Mouse (Mus musculus) liver, embryonic 13.5 days (tissue): Measurements from ENCODE around the gene Ramp2. TPM values are rescaled to one million over a fixed set of nuclear protein-coding genes. Genes with fewer than 3 reads are reported as not detected.

ENCODE experiments used
- ATAC-seq: fragments of 200-750 bp; cut with Nextera tagmentation; 2 replicates; pipeline ENCODE4 v1.8.0; 2017; ENCODE audit warnings: low read depth, mild to moderate bottlenecking, moderate number of reproducible peaks, moderate library complexity
- DNase-seq: peaks from one replicate; pipeline ENCODE4 v3.0.0; 2022
- H3K27ac ChIP-seq: fragments of 300-500 bp; sonication (generic); 2 replicates; pipeline ENCODE4 v1.5.1; 2015; ENCODE audit warnings: moderate library complexity, mild to moderate bottlenecking, inconsistent platforms
- H3K27me3 ChIP-seq: fragments of 300-500 bp; sonication (generic); 2 replicates; pipeline ENCODE4 v1.6.1; 2015; ENCODE audit warnings: mild to moderate bottlenecking, inconsistent platforms
- H3K36me3 ChIP-seq: fragments of 300-500 bp; sonication (generic); 2 replicates; pipeline ENCODE4 v1.6.1; 2015; ENCODE audit warnings: mild to moderate bottlenecking, inconsistent platforms
- H3K4me1 ChIP-seq: fragments of 300-500 bp; sonication (generic); replicated peaks from 2 replicates; pipeline ENCODE4 v1.6.1; 2015; ENCODE audit warnings: inconsistent platforms
- H3K4me2 ChIP-seq: fragments of 300-500 bp; sonication (generic); 2 replicates; pipeline ENCODE4 v1.6.1; 2015; ENCODE audit warnings: inconsistent platforms, mild to moderate bottlenecking, moderate library complexity
- H3K4me3 ChIP-seq: fragments of 300-500 bp; sonication (generic); replicated peaks from 2 replicates; pipeline ENCODE4 v1.5.1; 2015; ENCODE audit warnings: mild to moderate bottlenecking, inconsistent platforms
- H3K9ac ChIP-seq: fragments of 300-500 bp; sonication (generic); 2 replicates; pipeline ENCODE4 v1.6.1; 2015; ENCODE audit warnings: mild to moderate bottlenecking, inconsistent platforms
- H3K9me3 ChIP-seq: fragments of 300-500 bp; sonication (generic); replicated peaks from 2 replicates; pipeline ENCODE4 v1.6.1; 2016; ENCODE audit warnings: inconsistent platforms
- WGBS: fragments of 180-500 bp; shearing (Covaris S2); methylation state at CpG from one replicate; pipeline ENCODE4 v1.1.7; 2015; ENCODE audit not compliant: insufficient replicate concordance; 5-methylcytosine and 5-hydroxymethylcytosine counted together
- polyA plus RNA-seq: library from polyadenylated mRNA; unstranded; fragments of >200 nt; fragmentation: Nextera tagmentation; extraction: Ambion mirVana; gene quantifications from 2 replicates; pipeline ENCODE4 v1.2.1, GENCODE M21; 2015

Gene Ramp2
- polyA plus RNA-seq, 1 experiment from 2014 or later, result 23.4 TPM

DNA sequence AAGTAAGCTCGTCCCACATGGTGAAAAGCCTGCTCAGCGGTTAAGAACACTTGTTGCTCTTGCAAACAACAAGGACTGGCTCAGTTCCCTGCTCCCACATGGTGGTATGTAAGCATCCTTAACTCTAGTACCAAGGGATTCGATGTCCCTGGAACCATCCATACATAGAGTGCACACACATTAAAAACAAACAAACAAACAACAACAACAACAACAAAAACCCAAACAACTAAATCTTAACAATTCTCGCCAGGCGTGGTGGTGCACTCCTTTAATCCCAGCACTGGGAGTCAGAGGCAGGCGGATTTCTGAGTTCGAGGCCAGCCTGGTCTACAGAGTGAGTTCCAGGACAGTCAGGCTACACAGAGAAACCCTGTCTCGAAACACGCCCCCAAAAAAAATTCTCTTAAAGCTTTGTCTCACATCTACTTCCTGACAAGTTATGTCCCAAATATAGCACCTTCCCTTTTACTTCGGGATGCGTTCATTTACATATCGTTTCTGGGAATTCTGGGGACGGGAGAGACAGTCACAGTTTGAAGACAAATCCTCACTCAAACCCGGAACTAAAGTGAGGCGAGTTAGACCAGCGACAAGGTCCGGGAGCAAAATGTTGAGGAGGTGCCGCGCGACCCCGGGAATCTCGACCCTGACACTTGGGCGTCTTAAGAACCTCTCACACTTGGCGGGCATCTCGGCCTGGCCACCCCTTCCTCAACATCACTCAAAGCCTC lies 20.3 kb upstream of the Ramp2 start:
- Histone ChIP-seq H3K36me3 (no peaks in the 10 kb centered on the region), H3K27ac (peak overlapping the region; percentile 91), H3K4me3 (peak overlapping the region; percentile 96), H3K4me2 (peak overlapping the region; percentile 96), H3K9ac (peak overlapping the region; percentile 96), H3K4me1 (peaks cover 46% of the 10 kb centered on the region), H3K27me3 (peaks cover 32% of the 10 kb centered on the region), H3K9me3 (no peaks in the 10 kb centered on the region)
- WGBS, result 18% methylated on average over 25 of the region's 25 CpGs
- no peak for ATAC-seq
- DNase-seq, result no peak

DNA sequence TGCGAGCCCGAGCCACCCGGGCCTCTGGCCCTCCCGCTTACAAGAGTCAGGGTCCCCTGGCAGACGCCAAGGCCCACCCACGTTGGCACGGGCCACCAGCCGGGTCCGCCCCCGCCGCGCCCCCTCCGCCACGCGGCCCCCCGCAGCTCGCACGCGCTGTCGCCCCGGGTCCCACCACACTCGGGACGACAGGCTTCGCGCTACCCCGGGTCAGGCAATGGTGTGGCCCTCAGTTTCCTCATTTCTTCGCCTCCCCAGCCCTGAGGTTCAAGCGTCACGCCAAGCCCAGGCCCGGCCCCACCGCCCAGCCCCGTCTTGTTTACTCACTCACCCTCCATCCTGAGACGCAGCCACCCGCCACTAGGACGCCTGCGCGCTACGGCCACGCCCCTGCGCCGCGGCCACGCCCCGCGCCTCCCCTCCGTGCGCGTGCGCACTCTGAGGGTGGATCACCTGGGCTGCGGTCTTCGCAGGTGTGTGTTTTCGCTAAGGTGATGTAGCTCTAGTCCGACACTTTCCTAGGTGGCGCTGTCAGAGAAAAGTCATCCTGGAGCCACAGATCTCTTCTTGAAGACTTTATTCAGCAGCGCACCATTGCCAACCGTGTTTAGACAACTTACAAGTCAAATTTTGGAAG lies 19.6 kb upstream of the Ramp2 start, which contains the start of gene Ezh1:
TSS of gene Ezh1 (minus strand) at position 399 of the 637 bp plus-strand sequence.
- H3K4me1 ChIP-seq, result peaks cover 49% of the 10 kb centered on the region
- H3K27ac ChIP-seq, result peak within 1 kb of the TSS; percentile 91
- no peaks in the 10 kb centered on the region for H3K36me3 ChIP-seq
- DNase-seq (peak; percentile 85), ATAC-seq (peak; percentile 96)
- peak within 1 kb of the TSS; percentile 96 for H3K4me3 ChIP-seq
- H3K9me3 ChIP-seq, result no peaks in the 10 kb centered on the region
- H3K27me3 ChIP-seq, result peaks cover 39% of the 10 kb centered on the region
- peak within 1 kb of the TSS; percentile 96 for H3K4me2 ChIP-seq
- H3K9ac ChIP-seq, result peak within 1 kb of the TSS; percentile 96
- WGBS, result 1% methylated on average over 56 of the region's 56 CpGs

DNA sequence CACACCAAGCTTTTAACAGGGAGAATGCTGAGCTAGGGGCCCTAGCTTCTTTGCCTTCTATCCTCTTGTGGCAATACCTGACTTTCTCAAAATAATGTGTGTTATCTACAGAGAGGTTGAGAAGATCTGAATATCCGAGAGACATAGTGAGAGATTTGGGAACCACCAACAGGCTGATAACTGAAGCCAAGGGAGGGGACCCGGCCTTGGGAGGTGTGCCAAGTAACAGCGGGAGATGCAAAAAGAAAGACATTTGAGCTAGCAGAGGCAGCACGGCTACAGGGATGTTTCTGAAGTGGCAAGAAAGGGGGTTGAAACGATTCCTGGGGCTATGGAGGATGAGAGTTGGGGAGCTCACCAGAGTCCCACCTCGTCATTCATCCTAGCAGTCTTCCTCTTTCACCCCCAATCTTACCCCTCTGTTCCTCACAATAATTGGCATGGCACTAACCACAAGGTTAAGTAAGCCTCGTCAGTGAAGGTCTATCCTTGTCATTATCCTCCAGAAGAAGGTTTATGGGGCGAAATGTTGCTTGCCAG lies 16.4 kb upstream of the Ramp2 start:
- no peaks in the 10 kb centered on the region for H3K9me3 ChIP-seq
- ATAC-seq (no peak), DNase-seq (no peak)
- no peak overlapping the region for H3K9ac ChIP-seq
- peaks cover 56% of the 10 kb centered on the region for H3K4me1 ChIP-seq
- 20% methylated on average over 8 of the region's 8 CpGs for whole genome bisulfite sequencing
- H3K4me3 ChIP-seq, result no peak overlapping the region
- H3K27ac ChIP-seq, result peak overlapping the region; percentile 27; the same call in 1 of the 2 replicates
- no peak overlapping the region for H3K4me2 ChIP-seq
- H3K36me3 ChIP-seq, result no peaks in the 10 kb centered on the region
- H3K27me3 ChIP-seq, result peaks cover 65% of the 10 kb centered on the region

DNA sequence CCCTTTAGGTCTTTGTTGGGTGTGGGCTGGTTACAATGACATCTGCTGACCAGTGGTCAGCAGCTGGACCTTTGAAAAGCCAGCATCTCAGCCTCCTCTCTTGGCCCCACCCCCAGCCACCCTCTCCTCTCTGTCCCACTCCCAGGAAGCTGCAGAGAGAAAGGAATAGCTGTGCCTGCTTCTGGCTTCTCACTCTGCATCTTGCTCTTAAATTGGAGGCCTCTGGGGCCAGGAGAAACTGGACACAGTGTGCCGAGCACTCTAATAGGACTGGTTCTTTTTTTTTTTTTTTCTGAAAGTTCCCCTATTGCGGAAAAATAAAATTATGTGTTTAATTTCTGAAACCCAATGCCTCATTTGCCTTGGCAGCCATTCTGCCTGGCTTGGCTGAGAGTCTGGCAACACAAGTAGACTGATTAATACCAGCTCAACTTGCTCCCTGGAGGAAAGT lies 15.7 kb upstream of the Ramp2 start:
- H3K4me2 ChIP-seq, result no peak overlapping the region
- H3K9ac ChIP-seq, result no peak overlapping the region
- 19% methylated on average over 2 of the region's 2 CpGs for WGBS
- H3K27me3 ChIP-seq, result peaks cover 66% of the 10 kb centered on the region
- no peak for ATAC-seq
- no peak overlapping the region for H3K4me3 ChIP-seq
- H3K27ac ChIP-seq, result peak overlapping the region; percentile 27; the same call in 1 of the 2 replicates
- H3K36me3 ChIP-seq, result no peaks in the 10 kb centered on the region
- DNase-seq, result no peak
- H3K4me1 ChIP-seq, result peaks cover 49% of the 10 kb centered on the region
- no peaks in the 10 kb centered on the region for H3K9me3 ChIP-seq

DNA sequence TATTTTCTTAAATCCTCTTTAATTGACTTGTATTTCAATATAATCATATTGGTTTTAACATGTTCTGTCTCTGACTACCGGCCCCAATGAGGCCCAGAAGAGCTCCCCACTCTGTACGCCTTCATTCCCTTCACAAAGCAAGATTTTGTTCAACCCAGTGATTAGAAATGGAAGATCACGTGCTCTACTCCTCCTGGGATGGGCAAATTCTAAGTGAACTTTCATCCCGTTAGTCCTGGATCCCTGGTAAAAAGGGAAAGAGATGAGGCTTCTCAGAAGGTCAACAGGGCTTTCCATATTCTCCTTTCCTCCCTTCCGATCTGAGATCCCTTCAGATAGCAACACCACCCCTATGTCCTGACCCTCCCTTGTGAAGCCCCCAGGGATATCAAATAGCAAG lies 15.3 kb upstream of the Ramp2 start:
- 25% methylated on average over 5 of the region's 5 CpGs for WGBS
- H3K4me1 ChIP-seq, result peaks cover 45% of the 10 kb centered on the region
- no peak overlapping the region for H3K4me3 ChIP-seq
- H3K9me3 ChIP-seq, result no peaks in the 10 kb centered on the region
- peak overlapping the region; percentile 66 for H3K27ac ChIP-seq
- H3K4me2 ChIP-seq, result peak overlapping the region; percentile 38; the same call in 1 of the 2 replicates
- DNase-seq (no peak), ATAC-seq (no peak)
- no peak overlapping the region for H3K9ac ChIP-seq
- H3K36me3 ChIP-seq, result no peaks in the 10 kb centered on the region
- H3K27me3 ChIP-seq, result peaks cover 66% of the 10 kb centered on the region

DNA sequence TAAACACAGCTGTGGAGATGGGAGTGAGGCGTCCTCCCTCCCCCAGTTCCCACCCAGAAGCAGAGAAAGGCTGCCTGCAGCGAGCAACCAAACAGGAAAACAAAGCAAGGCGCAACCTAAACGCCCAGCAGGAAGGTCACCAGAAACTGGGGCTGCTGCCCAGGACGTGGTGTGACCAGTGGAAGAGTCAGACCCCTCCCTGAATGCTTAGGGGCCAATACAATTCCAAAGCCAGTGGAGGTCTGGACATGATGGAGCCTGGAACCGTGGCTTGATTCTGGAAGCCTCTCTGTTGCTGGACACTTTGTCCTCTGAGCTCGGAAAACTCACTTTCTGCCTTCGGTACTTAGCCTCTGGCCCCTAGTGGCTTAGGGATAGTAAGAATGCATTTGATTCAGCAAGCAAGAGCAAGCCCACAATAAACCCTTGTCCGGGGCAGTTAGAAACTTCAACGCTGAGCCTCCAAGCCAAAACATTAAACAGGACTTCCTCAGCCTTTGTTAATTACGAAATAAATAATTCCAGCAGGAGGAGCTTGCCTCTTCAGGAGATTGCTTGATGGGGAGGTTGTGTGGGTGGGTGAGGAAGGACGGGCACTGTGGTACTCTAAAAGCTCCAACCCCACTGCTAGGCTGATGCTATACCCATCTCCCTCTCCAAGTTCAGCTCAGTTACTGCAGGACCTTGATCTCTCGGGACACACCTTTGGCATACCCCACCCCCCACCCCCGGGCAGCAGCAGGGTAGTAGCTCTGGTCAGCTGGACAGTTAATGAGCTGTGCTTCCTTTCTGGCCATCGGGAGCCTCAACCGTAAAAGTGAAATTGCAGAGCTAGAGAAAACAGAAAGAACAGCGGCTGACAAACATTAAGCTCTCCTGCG lies 14.6 kb upstream of the Ramp2 start:
- no peak for ATAC-seq
- no peak for DNase-seq
- peaks cover 42% of the 10 kb centered on the region for H3K4me1 ChIP-seq
- H3K27ac ChIP-seq, result peak overlapping the region; percentile 66
- peaks cover 66% of the 10 kb centered on the region for H3K27me3 ChIP-seq
- no peaks in the 10 kb centered on the region for H3K36me3 ChIP-seq
- no peaks in the 10 kb centered on the region for H3K9me3 ChIP-seq
- peak overlapping the region; percentile 38 for H3K4me2 ChIP-seq
- WGBS, result 4% methylated on average over 18 of the region's 18 CpGs
- 0 out of 2 replicates have a peak overlapping the region, but pooled peaks have one; percentile 4 for H3K9ac ChIP-seq
- H3K4me3 ChIP-seq, result 0 out of 2 replicates have a peak overlapping the region, but pooled peaks have one; percentile 6

GRCm38 (mm10) chr11:101232010-101232839 lies 13.6 kb upstream of the Ramp2 start:
- H3K9ac ChIP-seq, result no peak overlapping the region
- DNase-seq, result no peak
- peak; percentile 61 for ATAC-seq
- H3K27ac ChIP-seq, result peak overlapping the region; percentile 66
- H3K4me1 ChIP-seq, result peaks cover 38% of the 10 kb centered on the region
- 18% methylated on average over 6 of the region's 6 CpGs for WGBS
- H3K9me3 ChIP-seq, result no peaks in the 10 kb centered on the region
- peak overlapping the region; percentile 38 for H3K4me2 ChIP-seq
- H3K27me3 ChIP-seq, result peaks cover 64% of the 10 kb centered on the region
- no peaks in the 10 kb centered on the region for H3K36me3 ChIP-seq
- 0 out of 2 replicates have a peak overlapping the region, but pooled peaks have one; percentile 6 for H3K4me3 ChIP-seq

DNA sequence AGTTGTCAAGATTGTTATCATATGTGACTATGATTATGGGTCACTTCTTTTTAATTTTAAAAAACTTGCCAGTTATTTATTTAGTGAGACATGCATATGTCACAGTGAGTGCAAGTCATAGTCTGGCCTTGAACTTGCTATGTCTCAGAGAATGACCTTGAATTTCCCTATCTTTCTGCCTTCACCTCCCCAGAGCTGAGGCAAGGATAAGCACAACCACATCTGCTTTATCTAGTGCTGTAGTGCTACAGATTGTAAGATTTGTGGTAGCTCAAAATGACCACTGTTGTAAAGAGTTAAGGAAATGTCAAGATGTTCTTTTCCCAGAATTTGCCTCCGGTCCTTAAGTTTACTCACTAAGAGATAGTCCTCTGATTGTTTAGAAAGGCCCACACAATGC lies 12.6 kb upstream of the Ramp2 start:
- H3K9ac ChIP-seq, result no peak overlapping the region
- peaks cover 38% of the 10 kb centered on the region for H3K4me1 ChIP-seq
- DNase-seq (no peak), ATAC-seq (no peak)
- 44% methylated on average over 1 of the region's 1 CpGs for WGBS
- no peak overlapping the region for H3K4me3 ChIP-seq
- H3K9me3 ChIP-seq, result no peaks in the 10 kb centered on the region
- peaks cover 60% of the 10 kb centered on the region for H3K27me3 ChIP-seq
- H3K27ac ChIP-seq, result no peak overlapping the region
- no peaks in the 10 kb centered on the region for H3K36me3 ChIP-seq
- no peak overlapping the region for H3K4me2 ChIP-seq

GRCm38 (mm10) chr11:101234124-101234523 lies 11.7 kb upstream of the Ramp2 start:
- Histone ChIP-seq H3K9me3 (no peaks in the 10 kb centered on the region), H3K4me3 (no peak overlapping the region), H3K36me3 (no peaks in the 10 kb centered on the region), H3K9ac (no peak overlapping the region), H3K27ac (no peak overlapping the region), H3K27me3 (peaks cover 54% of the 10 kb centered on the region), H3K4me2 (no peak overlapping the region), H3K4me1 (peaks cover 36% of the 10 kb centered on the region)
- no peak for ATAC-seq
- DNase-seq, result no peak

GRCm38 (mm10) chr11:101235429-101235828 lies 10.4 kb upstream of the Ramp2 start:
- H3K4me1 ChIP-seq, result peaks cover 23% of the 10 kb centered on the region
- DNase-seq (no peak), ATAC-seq (no peak)
- peaks cover 45% of the 10 kb centered on the region for H3K27me3 ChIP-seq
- H3K4me3 ChIP-seq, result no peak overlapping the region
- H3K9ac ChIP-seq, result no peak overlapping the region
- no peak overlapping the region for H3K4me2 ChIP-seq
- H3K27ac ChIP-seq, result no peak overlapping the region
- H3K36me3 ChIP-seq, result no peaks in the 10 kb centered on the region
- no peaks in the 10 kb centered on the region for H3K9me3 ChIP-seq
